Mouse (Mus musculus) myocyte (in vitro differentiated cells): ENCODE data around the gene Mbd3. TPM values are rescaled to one million over a fixed set of nuclear protein-coding genes. Genes with fewer than 3 reads are reported as not detected.

Experiments
- H3K27me3 ChIP-seq: one replicate; pipeline ENCODE4 v1.6.1; 2011; ENCODE audit not compliant: control insufficient read depth, insufficient read depth, insufficient read length
- H3K36me3 ChIP-seq: one replicate; pipeline ENCODE4 v1.6.1; 2011; ENCODE audit not compliant: control insufficient read depth, insufficient read depth
- H3K4me2 ChIP-seq: one replicate; pipeline ENCODE4 v1.6.1; 2011; ENCODE audit warnings: low read depth, control low read depth
- H3K4me3 ChIP-seq: one replicate; pipeline ENCODE4 v1.5.1; 2011; ENCODE audit warnings: mild to moderate bottlenecking, control low read depth, moderate library complexity
- H3K79me2 ChIP-seq: one replicate; pipeline ENCODE4 v1.6.1; 2011; ENCODE audit not compliant: control insufficient read depth, insufficient read depth
- H3ac ChIP-seq: one replicate; pipeline ENCODE4 v1.6.1; 2011; ENCODE audit not compliant: control insufficient read depth, insufficient read length
- CEBPB ChIP-seq: IDR thresholded peaks from 2 replicates; pipeline ENCODE4 v1.6.1; 2011; ENCODE audit warnings: mild to moderate bottlenecking, moderate library complexity; ENCODE audit not compliant: poor library complexity, insufficient read depth, severe bottlenecking
- E2F4 ChIP-seq: IDR thresholded peaks from one replicate; pipeline ENCODE4 v1.6.1; 2011; ENCODE audit warnings: mild to moderate bottlenecking, control low read depth, moderate library complexity; ENCODE audit not compliant: insufficient read depth
- MAX ChIP-seq: IDR thresholded peaks from one replicate; pipeline ENCODE4 v1.6.1; 2011; ENCODE audit warnings: low read depth, mild to moderate bottlenecking, control low read depth
- MYOD1 ChIP-seq, 3 experiments: IDR thresholded peaks; one replicate each; pipeline ENCODE4 v1.6.1; 2011; ENCODE audit warnings: control low read depth in 2 of 3, low read depth in 2 of 3, mild to moderate bottlenecking in 2 of 3, moderate library complexity in 1 of 3; ENCODE audit not compliant: insufficient read length in 2 of 3, control insufficient read depth in 1 of 3
- MYOG ChIP-seq, 3 experiments: IDR thresholded peaks; one replicate each; pipeline ENCODE4 v1.6.1; 2011; ENCODE audit warnings: control low read depth in 2 of 3, low read depth in 2 of 3, mild to moderate bottlenecking in 2 of 3; ENCODE audit not compliant: insufficient read length in 2 of 3, control insufficient read depth in 1 of 3, insufficient read depth in 1 of 3
- POLR2A ChIP-seq: IDR thresholded peaks from one replicate; pipeline ENCODE4 v1.6.1; 2011; ENCODE audit warnings: low read depth, mild to moderate bottlenecking, control low read depth, moderate library complexity; ENCODE audit not compliant: insufficient read length
- POLR2AphosphoS2 ChIP-seq: IDR thresholded peaks from one replicate; pipeline ENCODE4 v1.6.1; 2011; ENCODE audit warnings: low read depth, control low read depth; ENCODE audit not compliant: insufficient read length
- REST ChIP-seq: IDR thresholded peaks from one replicate; pipeline ENCODE4 v1.6.1; 2011; ENCODE audit warnings: mild to moderate bottlenecking, control low read depth, moderate library complexity; ENCODE audit not compliant: insufficient read depth, insufficient read length
- SRF ChIP-seq: IDR thresholded peaks from one replicate; pipeline ENCODE4 v1.6.1; 2011; ENCODE audit warnings: low read depth; ENCODE audit not compliant: control insufficient read depth, insufficient read length
- TCF12 ChIP-seq: IDR thresholded peaks from one replicate; pipeline ENCODE4 v1.6.1; 2011; ENCODE audit warnings: mild to moderate bottlenecking, control low read depth; ENCODE audit not compliant: poor library complexity, insufficient read depth, severe bottlenecking
- TCF3 ChIP-seq: IDR thresholded peaks from one replicate; pipeline ENCODE4 v1.6.1; 2011; ENCODE audit warnings: low read depth, control low read depth; ENCODE audit not compliant: insufficient read length
- USF1 ChIP-seq: IDR thresholded peaks from one replicate; pipeline ENCODE4 v1.6.1; 2011; ENCODE audit warnings: low read depth, mild to moderate bottlenecking, control low read depth, moderate library complexity
- polyA plus RNA-seq: library from polyadenylated mRNA; unstranded; fragments of >200 nt; fragmentation: generic; extraction: Trizol; gene quantifications from one replicate; pipeline ENCODE4 v1.2.1, GENCODE M21; 2012; ENCODE audit warnings: missing spikeins

Gene Mbd3
- polyA plus RNA-seq, 1 experiment = 190 TPM

- no peak for TF ChIP-seq TCF12
- Histone ChIP-seq H3K4me2 (peak overlapping the region; percentile 18), H3K4me3 (no peak overlapping the region), H3K36me3 (no peaks in the 10 kb centered on the region), H3K27me3 (no peaks in the 10 kb centered on the region), H3ac (no peak overlapping the region), H3K79me2 (no peaks in the 10 kb centered on the region)
Observed at GRCm38 (mm10) chr10:80371983-80372382, 27.4 kb downstream of the Mbd3 start.

- Histone ChIP-seq H3K36me3 (no peaks in the 10 kb centered on the region), H3K4me2 (peak overlapping the region; percentile 18), H3K27me3 (no peaks in the 10 kb centered on the region), H3K4me3 (no peak overlapping the region), H3K79me2 (no peaks in the 10 kb centered on the region), H3ac (no peak overlapping the region)
- TF ChIP-seq TCF12 (no peak), MYOG (IDR thresholded peaks at IDR 0.05; ENCODE audit: control insufficient read depth in 1 of 3, insufficient read depth in 1 of 3, insufficient read length in 2 of 3, low read depth in 2 of 3) (no peak), USF1 (no peak), MYOD1 (IDR thresholded peaks at IDR 0.05; ENCODE audit: control insufficient read depth in 1 of 3, insufficient read length in 2 of 3, low read depth in 2 of 3) (no peak), TCF3 (no peak), POLR2AphosphoS2 (no peak), E2F4 (no peak), REST (no peak), CEBPB (no peak), POLR2A (no peak), SRF (no peak), MAX (no peak)
Observed at GRCm38 (mm10) chr10:80371411-80371966, 27.9 kb downstream of the Mbd3 start.

GRCm38 (mm10) chr10:80369995-80370747, 29.2 kb downstream of the Mbd3 start:
- H3K79me2 ChIP-seq = no peaks in the 10 kb centered on the region
- TF ChIP-seq MAX (no peak), MYOG (IDR thresholded peaks at IDR 0.05; ENCODE audit: control insufficient read depth in 1 of 3, insufficient read depth in 1 of 3, insufficient read length in 2 of 3, low read depth in 2 of 3) (no peak), POLR2A (no peak), USF1 (no peak), E2F4 (no peak), SRF (no peak), TCF12 (no peak), POLR2AphosphoS2 (no peak), MYOD1 (IDR thresholded peaks at IDR 0.05; ENCODE audit: control insufficient read depth in 1 of 3, insufficient read length in 2 of 3, low read depth in 2 of 3) (no peak), TCF3 (no peak), CEBPB (no peak), REST (no peak)
- no peaks in the 10 kb centered on the region for H3K36me3 ChIP-seq
- H3K4me2 ChIP-seq = no peak overlapping the region
- no peak overlapping the region for H3ac ChIP-seq
- no peak overlapping the region for H3K4me3 ChIP-seq
- no peaks in the 10 kb centered on the region for H3K27me3 ChIP-seq

GRCm38 (mm10) chr10:80368392-80368791, 31.0 kb downstream of the Mbd3 start:
- Histone ChIP-seq H3K4me3 (peak overlapping the region; percentile 21), H3K79me2 (no peaks in the 10 kb centered on the region), H3K4me2 (no peak overlapping the region), H3ac (no peak overlapping the region), H3K36me3 (no peaks in the 10 kb centered on the region), H3K27me3 (no peaks in the 10 kb centered on the region)
- TF ChIP-seq REST = no peak
- TF ChIP-seq MYOG (IDR thresholded peaks at IDR 0.05; ENCODE audit: control insufficient read depth in 1 of 3, insufficient read depth in 1 of 3, insufficient read length in 2 of 3, low read depth in 2 of 3) = no peak
- TF ChIP-seq TCF3 = no peak
- no peak for TF ChIP-seq POLR2AphosphoS2
- no peak for TF ChIP-seq CEBPB
- no peak for TF ChIP-seq SRF
- no peak for TF ChIP-seq TCF12
- TF ChIP-seq USF1 = no peak

GRCm38 (mm10) chr10:80367954-80368353, 31.4 kb downstream of the Mbd3 start:
- no peaks in the 10 kb centered on the region for H3K36me3 ChIP-seq
- no peak for TF ChIP-seq E2F4
- peak; percentile 90 for TF ChIP-seq POLR2A
- peak; percentile 73 for TF ChIP-seq POLR2AphosphoS2
- no peak for TF ChIP-seq CEBPB
- no peak for TF ChIP-seq MAX
- peak overlapping the region; percentile 21 for H3K4me3 ChIP-seq
- no peaks in the 10 kb centered on the region for H3K27me3 ChIP-seq
- H3K79me2 ChIP-seq = no peaks in the 10 kb centered on the region
- no peak overlapping the region for H3ac ChIP-seq
- H3K4me2 ChIP-seq = peak overlapping the region; percentile 87
